In the genomic region with DNA sequence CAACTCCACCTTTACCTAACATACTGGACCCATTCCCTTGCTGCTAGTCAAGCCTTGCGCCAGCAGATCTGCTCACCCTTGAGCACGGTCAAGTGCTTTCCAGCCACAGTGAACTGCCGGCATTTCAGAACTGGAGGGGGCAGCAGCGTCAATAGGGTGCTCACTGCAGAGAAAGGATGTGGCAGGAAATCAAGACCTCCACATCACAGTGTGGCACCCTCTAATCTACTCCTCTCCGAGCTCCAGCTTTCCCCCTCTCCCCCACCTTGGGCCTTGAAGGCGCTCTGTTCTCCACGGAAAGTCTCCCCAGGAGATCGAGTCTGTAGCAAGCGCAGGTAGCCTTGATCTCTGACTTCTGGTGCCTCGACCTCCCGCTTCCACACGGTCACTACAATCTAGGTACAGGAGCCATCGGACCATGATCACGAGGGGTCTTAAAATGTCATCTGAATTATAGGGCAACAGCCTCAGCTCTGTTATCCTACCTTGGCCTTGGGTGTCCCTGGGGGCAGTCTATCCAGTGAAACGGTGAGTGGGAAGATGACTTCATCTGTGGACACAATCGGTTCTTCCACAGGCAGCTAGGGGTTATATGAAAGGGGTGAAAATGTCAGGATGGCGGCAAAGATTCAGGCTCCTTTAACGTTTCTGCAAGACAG, we compare ENCODE assay signal across 8 mouse cellular contexts. TPM values are rescaled to one million over a fixed set of nuclear protein-coding genes. Genes with fewer than 3 reads are reported as not detected.
DNase-seq lines count a peak whose midpoint lies in the region; ATAC-seq and TF ChIP-seq lines count a peak whose summit lies in the region.

No protein-coding gene starts in this region.

- TF ChIP-seq CTCF in gastrocnemius, adult 2 months (IDR thresholded peaks at IDR 0.05), result no peak
- peak; percentile 16; the same call in 1 of the 2 replicates for TF ChIP-seq CTCF in liver, embryonic 14.5 days (IDR thresholded peaks at IDR 0.05; ENCODE audit: low read depth)

- peak overlapping the region; percentile 90 for H3K4me3 ChIP-seq in gastrocnemius, adult 2 months
- H3K4me3 ChIP-seq in liver, embryonic 14.5 days (ENCODE audit: insufficient read depth in 1 of 2, low read depth in 2 of 2, low read length in 2 of 2), result peak overlapping the region; percentile 84 to 86

- peaks cover 6% of the 10 kb centered on the region for H3K36me3 ChIP-seq in liver, embryonic 14.5 days (replicated peaks; ENCODE audit: control insufficient read depth, insufficient read depth, low read depth)

- WGBS in liver, embryonic 14.5 days (ENCODE audit: insufficient replicate concordance), result 29% methylated on average over 18 of the region's 18 CpGs

- H3K4me1 ChIP-seq in liver, embryonic 14.5 days (replicated peaks; ENCODE audit: control insufficient read depth in 2 of 2, insufficient read depth in 2 of 2, low read length in 1 of 2), result peaks cover 14 to 39% of the 10 kb centered on the region in 2 experiments

- TF ChIP-seq EP300 in liver, embryonic 14.5 days (IDR thresholded peaks at IDR 0.05; ENCODE audit: low read depth), result no peak

- intact Hi-C loops in gastrocnemius, adult 2 months (cut with DNase I), result no loop called here

- no peak for ATAC-seq in liver, embryonic 14.5 days (ENCODE audit: insufficient read depth)

- H3K9me3 ChIP-seq in liver, embryonic 14.5 days (ENCODE audit: control insufficient read depth, low read length), result no peaks in the 10 kb centered on the region

- no peak for DNase-seq in gastrocnemius, adult 2 months
- DNase-seq in gastrocnemius, postnatal 25 days, result no peak
- peak; percentile 28 for DNase-seq in thymus, postnatal 25 days
- DNase-seq in thymus, postnatal 10 days (ENCODE audit: low spot score in 2 of 2), result no peak
- DNase-seq in liver, embryonic 14.5 days (ENCODE audit: low read depth in 3 of 3, low spot score in 3 of 3), result no peak
- no peak for DNase-seq in adrenal gland, adult 18-20 months (ENCODE audit: low spot score in 2 of 2)
- DNase-seq in MN1 (ENCODE audit: low spot score), result no peak
- no peak for DNase-seq in lung, postnatal 4 days

- H3K27me3 ChIP-seq in liver, embryonic 14.5 days (ENCODE audit: control insufficient read depth, insufficient read depth, low read length), result no peaks in the 10 kb centered on the region

- peak overlapping the region; percentile 89 for H3K4me2 ChIP-seq in liver, embryonic 14.5 days (ENCODE audit: low read depth)

- H3K27ac ChIP-seq in gastrocnemius, adult 2 months, result peak overlapping the region; percentile 88
- H3K27ac ChIP-seq in liver, embryonic 14.5 days, result peak overlapping the region; percentile 30

- H3K9ac ChIP-seq in liver, embryonic 14.5 days (replicated peaks), result peak overlapping the region; percentile 93

RNA-seq across cellular contexts. Expression of gene BC037034, which starts 1.1 kb away (rescaled TPM):
- total RNA-seq in gastrocnemius, adult 2 months (2021), result 1 to 10 TPM; 2.3 to 2.6 TPM
- 1 to 10 TPM; 2.6 to 3.0 TPM for total RNA-seq in gastrocnemius, postnatal 25 days (2021)
- polyA plus RNA-seq in liver, embryonic 14.5 days (2012; rRNA removed), result 22.4 and 27.6 TPM in 2 replicates
- 1.9 and 2.5 TPM in 2 replicates for polyA plus RNA-seq in liver, embryonic 14.5 days (2014; fragmentation: Nextera tagmentation; extraction: Ambion mirVana)
- total RNA-seq in adrenal gland, adult 18-20 months (2021), result 10 to 100 TPM; 27.7 to 30.1 TPM

RNA-seq across cellular contexts. Expression of gene Lamtor4, which starts 7.4 kb away (rescaled TPM):
- total RNA-seq in gastrocnemius, adult 2 months (2021), result 10 to 100 TPM; 51.7 to 53.8 TPM
- 10 to 100 TPM; 48.3 to 50.8 TPM for total RNA-seq in gastrocnemius, postnatal 25 days (2021)
- 26.2 and 36.3 TPM in 2 replicates for polyA plus RNA-seq in liver, embryonic 14.5 days (2012; rRNA removed)
- 35.5 and 35.6 TPM in 2 replicates for polyA plus RNA-seq in liver, embryonic 14.5 days (2014; fragmentation: Nextera tagmentation; extraction: Ambion mirVana)
- total RNA-seq in adrenal gland, adult 18-20 months (2021), result 10 to 100 TPM; 80.1 to 80.3 TPM

RNA-seq across cellular contexts. Expression of gene Gal3st4, which starts 9.9 kb away (rescaled TPM):
- under 1 TPM; 0.13 to 0.42 TPM for total RNA-seq in gastrocnemius, adult 2 months (2021)
- total RNA-seq in gastrocnemius, postnatal 25 days (2021), result under 1 TPM; 0.19 to 0.41 TPM
- 0.01 TPM in 1 of 2 replicates, not detected in the other for polyA plus RNA-seq in liver, embryonic 14.5 days (2012; rRNA removed)
- 0.14 and 0.18 TPM in 2 replicates for polyA plus RNA-seq in liver, embryonic 14.5 days (2014; fragmentation: Nextera tagmentation; extraction: Ambion mirVana)
- total RNA-seq in adrenal gland, adult 18-20 months (2021), result under 1 TPM in 1 of 2 experiments, not detected in 1; 0.58 TPM

RNA-seq across cellular contexts. Expression of gene Gm43720, which starts 17.0 kb away (rescaled TPM):
- not detected for total RNA-seq in gastrocnemius, adult 2 months (2021)
- not detected for total RNA-seq in gastrocnemius, postnatal 25 days (2021)
- not detected in 2 replicates for polyA plus RNA-seq in liver, embryonic 14.5 days (2012; rRNA removed)
- polyA plus RNA-seq in liver, embryonic 14.5 days (2014; fragmentation: Nextera tagmentation; extraction: Ambion mirVana), result 0.01 and 0.04 TPM in 2 replicates
- not detected for total RNA-seq in adrenal gland, adult 18-20 months (2021)

RNA-seq across cellular contexts. Expression of gene Gpc2, which starts 17.1 kb away (rescaled TPM):
- total RNA-seq in gastrocnemius, adult 2 months (2021), result under 1 TPM in 1 of 2 experiments, not detected in 1; 0.06 TPM
- under 1 TPM in 1 of 2 experiments, not detected in 1; 0.27 TPM for total RNA-seq in gastrocnemius, postnatal 25 days (2021)
- 1.7 and 2.5 TPM in 2 replicates for polyA plus RNA-seq in liver, embryonic 14.5 days (2012; rRNA removed)
- polyA plus RNA-seq in liver, embryonic 14.5 days (2014; fragmentation: Nextera tagmentation; extraction: Ambion mirVana), result not detected in 2 replicates
- total RNA-seq in adrenal gland, adult 18-20 months (2021), result under 1 TPM; 0.51 to 0.89 TPM

Comparison
In these comparisons a context has a peak if more than half of its experiments do, and no peak if none do; other contexts are left out.
1. RNA of gene BC037034, which starts 1.1 kb away (total RNA-seq): 27.7 to 30.1 TPM in adrenal gland, adult 18-20 months; 2.6 to 3.0 TPM in gastrocnemius, postnatal 25 days and 2.3 to 2.6 TPM in gastrocnemius, adult 2 months; every median in the first group is over 4 times any median in the second.